Mouse (Mus musculus) heart, embryonic 12.5 days (tissue): ENCODE results near the gene Scyl1. TPM values are rescaled to one million over a fixed set of nuclear protein-coding genes. Genes with fewer than 3 reads are reported as not detected.
"Not testable (repeated sequence)": the region's sequence is repeated elsewhere in the genome, so short reads cannot be mapped to it uniquely, and the experiment has no call there.

ENCODE experiments used
- ATAC-seq: fragments of 200-750 bp; cut with Nextera tagmentation; 2 replicates; pipeline ENCODE4 v1.8.0; 2017; ENCODE audit warnings: moderate TSS enrichment, moderate library complexity; ENCODE audit not compliant: insufficient number of reproducible peaks, low FRiP score
- H3K27ac ChIP-seq: fragments of 300-500 bp; sonication (generic); 2 replicates; pipeline ENCODE4 v1.5.1; 2016; ENCODE audit warnings: mild to moderate bottlenecking, moderate library complexity; ENCODE audit not compliant: poor library complexity, severe bottlenecking
- H3K27me3 ChIP-seq: fragments of 300-500 bp; sonication (generic); replicated peaks from 2 replicates; pipeline ENCODE4 v1.6.1; 2016; ENCODE audit warnings: mild to moderate bottlenecking, moderate library complexity
- H3K36me3 ChIP-seq: fragments of 300-500 bp; sonication (generic); 2 replicates; pipeline ENCODE4 v1.6.1; 2016; ENCODE audit warnings: mild to moderate bottlenecking, moderate library complexity
- H3K4me1 ChIP-seq: fragments of 300-500 bp; sonication (generic); replicated peaks from 2 replicates; pipeline ENCODE4 v1.6.1; 2016; ENCODE audit warnings: mild to moderate bottlenecking
- H3K4me2 ChIP-seq: fragments of 300-500 bp; sonication (generic); 2 replicates; pipeline ENCODE4 v1.6.1; 2016; ENCODE audit warnings: mild to moderate bottlenecking, moderate library complexity
- H3K4me3 ChIP-seq: fragments of 300-500 bp; sonication (generic); 2 replicates; pipeline ENCODE4 v1.5.1; 2016; ENCODE audit warnings: mild to moderate bottlenecking
- H3K9ac ChIP-seq: fragments of 300-500 bp; sonication (generic); 2 replicates; pipeline ENCODE4 v1.6.1; 2016; ENCODE audit warnings: mild to moderate bottlenecking, moderate library complexity
- H3K9me3 ChIP-seq: fragments of 300-500 bp; sonication (generic); replicated peaks from 2 replicates; pipeline ENCODE4 v1.6.1; 2016; ENCODE audit warnings: mild to moderate bottlenecking, moderate library complexity
- WGBS: fragments of 180-500 bp; shearing (Covaris S2); methylation state at CpG from one replicate; pipeline ENCODE4 v1.1.7; 2016; 5-methylcytosine and 5-hydroxymethylcytosine counted together
- polyA plus RNA-seq: library from polyadenylated mRNA; unstranded; fragments of >200 nt; fragmentation: Nextera tagmentation; extraction: Ambion mirVana; gene quantifications from 2 replicates; pipeline ENCODE4 v1.2.1, GENCODE M21; 2016

Scyl1 gene
- polyA plus RNA-seq = 68.1 and 68.9 TPM in 2 replicates

DNA sequence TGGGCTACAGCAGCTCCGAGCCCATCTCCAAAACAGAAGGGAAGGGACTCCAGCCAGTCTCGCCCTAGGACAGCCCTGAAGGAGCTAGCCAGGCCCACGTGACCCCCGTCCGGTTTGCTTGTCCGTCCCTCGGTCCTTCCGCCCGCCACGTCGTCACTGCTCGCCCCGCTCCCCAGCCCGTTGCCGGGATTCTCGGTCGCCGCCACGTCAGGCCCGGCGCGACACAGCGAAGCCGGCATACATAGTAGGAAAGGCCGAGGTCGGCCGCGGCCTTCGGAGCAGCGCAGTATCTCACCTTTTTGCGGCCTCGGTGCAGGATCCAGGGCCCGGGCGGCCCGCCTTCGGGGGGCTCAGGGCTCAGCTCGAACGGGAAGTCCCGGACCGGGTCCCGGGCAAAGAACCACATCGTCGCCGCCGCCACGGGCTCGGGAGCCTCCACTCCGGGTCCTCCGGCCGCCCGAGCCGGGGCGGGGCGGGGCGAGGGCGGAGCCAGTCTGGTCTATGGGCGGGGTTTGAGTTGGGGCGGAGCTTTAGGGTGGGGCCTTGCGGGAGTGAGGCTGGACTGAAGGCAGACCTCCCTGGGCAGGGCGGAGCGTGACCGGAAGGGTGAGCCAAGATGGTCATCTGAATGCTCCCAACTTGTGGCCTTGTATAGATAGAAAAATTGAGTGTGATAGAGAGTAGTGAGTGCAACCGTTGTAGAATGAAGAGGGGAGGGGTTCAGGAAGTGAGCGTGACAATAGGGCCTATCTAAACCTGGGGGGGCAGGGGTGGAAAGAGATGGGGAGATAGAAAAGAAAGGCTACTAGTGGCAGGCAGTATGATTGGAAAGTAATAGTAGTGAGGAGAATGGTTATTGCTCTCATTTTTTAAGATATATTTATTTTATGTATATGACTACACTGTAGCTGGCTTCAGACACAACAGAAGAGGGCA, at the start of gene Scyl1:
Gene Scyl1, minus strand, starts transcription at position 495 of the 936 bp plus-strand sequence.
- Histone ChIP-seq H3K9ac (peak within 1 kb of the TSS; percentile 85), H3K27ac (peak within 1 kb of the TSS; percentile 70), H3K4me3 (peak within 1 kb of the TSS; percentile 65), H3K4me1 (peaks cover 12% of the 10 kb centered on the region), H3K36me3 (peaks cover 37% of the 10 kb centered on the region), H3K27me3 (no peaks in the 10 kb centered on the region), H3K4me2 (peak within 1 kb of the TSS; percentile 86), H3K9me3 (no peaks in the 10 kb centered on the region; the same call in 1 of the 2 replicates)
- WGBS = 1% methylated on average over 64 of the region's 64 CpGs
- ATAC-seq = peak; percentile 98

GRCm38 (mm10) chr19:5819549-5819948, 48.3 kb upstream of the Scyl1 start:
- Histone ChIP-seq H3K4me1 (peaks cover 58% of the 10 kb centered on the region), H3K27ac (peak overlapping the region; percentile 17; the same call in 1 of the 2 replicates)

GRCm38 (mm10) chr19:5818590-5818977, 47.4 kb upstream of the Scyl1 start:
- Histone ChIP-seq H3K4me1 (peaks cover 50% of the 10 kb centered on the region), H3K27me3 (no peaks in the 10 kb centered on the region), H3K27ac (peak overlapping the region; percentile 5; the same call in 1 of the 2 replicates), H3K4me3 (no peak overlapping the region), H3K9me3 (no peaks in the 10 kb centered on the region), H3K36me3 (no peaks in the 10 kb centered on the region), H3K4me2 (no peak overlapping the region), H3K9ac (peak overlapping the region; percentile 55; the same call in 1 of the 2 replicates)
- WGBS = 74% methylated on average over 6 of the region's 6 CpGs
- ATAC-seq = no peak

More at GRCm38 (mm10) chr19:5819549-5819948, 48.3 kb upstream of the Scyl1 start:
- Histone ChIP-seq H3K27me3 (no peaks in the 10 kb centered on the region), H3K9me3 (no peaks in the 10 kb centered on the region), H3K4me3 (no peak overlapping the region), H3K4me2 (no peak overlapping the region), H3K9ac (peak overlapping the region; percentile 55), H3K36me3 (no peaks in the 10 kb centered on the region)
- WGBS = 40% methylated on average over 12 of the region's 12 CpGs
- no peak for ATAC-seq

DNA sequence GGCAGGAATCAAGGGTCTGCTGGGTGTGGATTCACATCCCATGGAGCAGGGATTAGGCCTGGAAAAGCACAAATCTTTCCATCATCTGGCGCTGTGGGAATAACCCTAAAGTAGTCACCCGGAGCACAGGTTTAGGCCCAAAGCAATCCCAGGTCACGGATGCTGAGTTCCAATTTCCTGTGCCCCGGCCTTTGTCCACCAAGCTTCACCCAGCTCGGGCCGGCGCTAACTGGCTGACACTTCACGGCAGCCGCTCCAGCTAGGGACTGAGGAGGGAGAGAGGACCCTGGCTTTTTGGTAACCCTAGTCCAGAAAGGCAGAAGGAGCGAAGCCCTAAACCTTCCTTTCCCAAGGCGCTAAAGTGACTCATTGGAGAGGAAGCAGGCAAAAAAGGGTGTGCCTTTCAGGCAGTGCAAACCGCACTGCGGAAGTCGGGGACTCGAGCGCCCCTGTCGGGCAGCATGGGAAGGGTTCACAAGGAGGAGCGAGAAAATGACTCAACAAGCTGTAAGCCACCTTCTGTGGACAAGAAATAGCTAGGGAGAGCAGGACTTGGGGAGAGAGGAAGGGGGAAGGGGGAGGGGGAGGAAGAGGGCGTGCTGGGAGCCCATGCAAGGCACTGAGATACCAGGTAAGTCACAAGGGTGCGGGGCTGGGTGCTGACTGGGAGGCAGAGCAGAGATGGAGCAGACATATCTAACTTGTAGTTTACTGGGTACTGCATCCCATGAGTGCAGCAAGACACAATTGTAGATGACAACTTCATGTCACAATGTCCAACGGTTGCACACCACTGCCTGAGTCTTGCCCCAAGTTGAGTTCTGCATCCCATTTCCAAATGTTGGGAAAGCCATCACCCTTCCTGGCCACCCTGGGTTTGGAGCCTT, 46.7 kb upstream of the Scyl1 start:
- peak; percentile 79 for ATAC-seq

DNA sequence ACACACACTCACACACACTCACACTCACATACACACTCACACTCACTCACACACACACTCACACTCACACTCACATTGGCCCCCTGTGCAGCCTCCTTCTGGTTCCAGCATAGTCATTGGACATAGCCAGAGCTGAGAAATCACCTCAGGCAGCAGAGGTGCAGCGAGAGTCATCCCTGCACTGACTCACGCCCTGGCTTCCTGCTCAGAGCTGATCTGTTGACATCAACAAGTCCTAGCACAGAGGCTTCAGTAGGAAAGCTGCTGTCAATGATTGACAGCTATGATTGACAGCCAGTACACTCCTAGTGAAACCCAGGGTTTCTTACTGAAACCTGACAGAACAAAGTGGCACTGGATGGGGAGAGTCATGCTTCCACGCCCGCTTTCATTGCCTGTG, 44.7 kb upstream of the Scyl1 start:
- H3K9ac ChIP-seq = 0 out of 2 replicates have a peak overlapping the region, but pooled peaks have one; percentile 24
- no peak overlapping the region for H3K4me3 ChIP-seq
- H3K27me3 ChIP-seq = no peaks in the 10 kb centered on the region
- no peaks in the 10 kb centered on the region for H3K36me3 ChIP-seq
- WGBS = 61% methylated on average over 4 of the region's 4 CpGs
- no peak overlapping the region for H3K4me2 ChIP-seq
- peaks cover 48% of the 10 kb centered on the region for H3K4me1 ChIP-seq
- H3K27ac ChIP-seq = no peak overlapping the region
- H3K9me3 ChIP-seq = no peaks in the 10 kb centered on the region
- ATAC-seq = no peak

More for the DNA sequence above, 46.7 kb upstream of the Scyl1 start:
- no peaks in the 10 kb centered on the region for H3K27me3 ChIP-seq
- 20% methylated on average over 21 of the region's 21 CpGs for WGBS
- peak overlapping the region; percentile 28 for H3K4me3 ChIP-seq
- peaks cover 46% of the 10 kb centered on the region for H3K4me1 ChIP-seq
- H3K9ac ChIP-seq = peak overlapping the region; percentile 70
- no peaks in the 10 kb centered on the region for H3K9me3 ChIP-seq
- H3K4me2 ChIP-seq = peak overlapping the region; percentile 64
- no peaks in the 10 kb centered on the region for H3K36me3 ChIP-seq
- H3K27ac ChIP-seq = peak overlapping the region; percentile 85

GRCm38 (mm10) chr19:5815010-5815409, 43.8 kb upstream of the Scyl1 start:
- H3K9ac ChIP-seq = no peak overlapping the region
- H3K4me1 ChIP-seq = peaks cover 57% of the 10 kb centered on the region
- H3K9me3 ChIP-seq = no peaks in the 10 kb centered on the region
- H3K27ac ChIP-seq = no peak overlapping the region
- H3K4me3 ChIP-seq = no peak overlapping the region
- H3K36me3 ChIP-seq = no peaks in the 10 kb centered on the region
- ATAC-seq = no peak
- no peak overlapping the region for H3K4me2 ChIP-seq
- 85% methylated on average over 7 of the region's 7 CpGs for WGBS
- H3K27me3 ChIP-seq = no peaks in the 10 kb centered on the region

DNA sequence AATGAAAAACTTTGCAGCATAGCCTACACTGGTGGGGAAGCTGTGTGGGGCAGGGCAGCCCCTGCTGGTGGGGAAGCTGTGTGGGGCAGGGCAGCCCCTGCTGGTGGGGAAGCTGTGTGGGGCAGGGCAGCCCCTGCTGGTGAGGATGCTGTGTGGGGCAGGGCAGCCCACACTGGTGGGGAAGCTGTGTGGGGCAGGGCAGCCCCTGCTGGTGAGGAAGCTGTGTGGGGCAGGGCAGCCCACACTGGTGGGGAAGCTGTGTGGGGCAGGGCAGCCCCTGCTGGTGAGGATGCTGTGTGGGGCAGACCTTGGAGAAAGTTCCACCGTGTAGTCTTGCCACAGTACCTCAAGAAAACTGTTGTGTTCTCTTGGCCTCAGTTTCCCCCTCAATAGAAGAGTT, 42.8 kb upstream of the Scyl1 start:
- not testable (repeated sequence) for H3K4me3 ChIP-seq, H3K9me3 ChIP-seq, H3K4me2 ChIP-seq, H3K36me3 ChIP-seq, ATAC-seq, H3K27me3 ChIP-seq, H3K9ac ChIP-seq, H3K27ac ChIP-seq
- WGBS = 50% methylated on average over 1 of the region's 1 CpGs
- peaks cover 61% of the 10 kb centered on the region for H3K4me1 ChIP-seq

GRCm38 (mm10) chr19:5813567-5813966, 42.3 kb upstream of the Scyl1 start:
- Histone ChIP-seq H3K27ac (0 out of 2 replicates have a peak overlapping the region, but pooled peaks have one; percentile 21), H3K36me3 (no peaks in the 10 kb centered on the region), H3K9me3 (no peaks in the 10 kb centered on the region), H3K4me3 (no peak overlapping the region), H3K9ac (no peak overlapping the region), H3K27me3 (no peaks in the 10 kb centered on the region), H3K4me1 (peaks cover 61% of the 10 kb centered on the region), H3K4me2 (no peak overlapping the region)
- ATAC-seq = no peak
- 85% methylated on average over 3 of the region's 3 CpGs for WGBS

- Histone ChIP-seq H3K9ac (peak overlapping the region; percentile 66), H3K4me3 (no peak overlapping the region), H3K27me3 (no peaks in the 10 kb centered on the region), H3K4me1 (peaks cover 66% of the 10 kb centered on the region), H3K36me3 (no peaks in the 10 kb centered on the region), H3K4me2 (peak overlapping the region; percentile 48), H3K9me3 (no peaks in the 10 kb centered on the region), H3K27ac (peak overlapping the region; percentile 97)
- peak; percentile 79 for ATAC-seq
- WGBS = 29% methylated on average over 7 of the region's 7 CpGs
Observed at GRCm38 (mm10) chr19:5811771-5812504, 40.7 kb upstream of the Scyl1 start.

- peak overlapping the region; percentile 97 for H3K27ac ChIP-seq
- no peaks in the 10 kb centered on the region for H3K9me3 ChIP-seq
- H3K27me3 ChIP-seq = no peaks in the 10 kb centered on the region
- peak overlapping the region; percentile 66 for H3K9ac ChIP-seq
- no peak overlapping the region for H3K4me3 ChIP-seq
- H3K4me1 ChIP-seq = peaks cover 75% of the 10 kb centered on the region
- H3K36me3 ChIP-seq = no peaks in the 10 kb centered on the region
- ATAC-seq = no peak
- H3K4me2 ChIP-seq = peak overlapping the region; percentile 48
- 53% methylated on average over 9 of the region's 9 CpGs for WGBS
Observed at GRCm38 (mm10) chr19:5810840-5811563, 39.8 kb upstream of the Scyl1 start.
